Mouse (Mus musculus): ENCODE results near the gene Hic2. TPM values are rescaled to one million over a fixed set of nuclear protein-coding genes. Genes with fewer than 3 reads are reported as not detected.

Hic2 gene
- total and polyA plus RNA-seq, 3 experiments: 5.9 to 9.5 TPM; not detected in 1

DNA sequence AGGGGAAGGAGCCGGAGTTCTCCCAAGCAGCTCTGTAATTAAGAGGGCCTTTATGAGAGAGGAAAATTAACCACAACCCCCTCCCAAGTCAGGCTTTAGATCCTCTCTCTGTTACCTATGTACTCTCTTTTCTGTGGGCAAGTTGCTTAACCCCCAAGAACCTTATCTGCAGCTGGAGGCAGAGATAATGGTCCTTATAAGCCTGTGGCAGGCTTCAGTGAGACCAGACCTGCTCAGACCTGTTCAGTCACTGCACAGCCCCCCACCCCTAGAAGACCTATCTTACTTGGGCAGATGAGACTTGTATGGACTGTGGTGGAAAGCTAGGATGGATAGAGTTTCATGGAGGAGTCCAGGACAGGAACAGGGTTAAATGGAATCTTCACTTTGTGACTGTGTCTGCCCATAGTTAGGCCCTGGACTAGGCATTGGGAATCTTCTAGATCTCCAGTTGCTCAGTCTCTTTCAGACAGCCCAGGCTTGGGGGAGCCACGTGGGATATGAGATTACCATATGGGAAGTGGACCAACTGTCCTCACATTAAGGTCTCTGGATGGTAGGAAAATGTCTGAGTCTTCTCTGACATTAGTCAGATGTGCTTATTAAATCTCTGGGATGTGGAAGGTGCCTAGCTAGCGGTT, 18.8 kb downstream of the Hic2 start:
- Histone ChIP-seq H3K9ac (ENCODE audit: control insufficient read depth, low read depth, low read length, poor library complexity, severe bottlenecking) (peak overlapping the region; percentile 64), H3K27ac (ENCODE audit: control insufficient read depth, low read depth, low read length) (peak overlapping the region; percentile 97), H3K36me3 (ENCODE audit: control insufficient read depth in 1 of 2, insufficient read depth in 2 of 2, low read length in 2 of 2) (peaks cover 0 to 52% of the 10 kb centered on the region in 2 experiments; a peak in 3 of 4 replicates), H3K4me3 (ENCODE audit: control insufficient read depth in 1 of 2, insufficient read depth in 1 of 2, low read depth in 2 of 2, low read length in 2 of 2) (peak overlapping the region; percentile 19 to 29), H3K79me2 (ENCODE audit: control insufficient read depth, insufficient read depth, low read length, poor library complexity) (peaks cover 20% of the 10 kb centered on the region), H3K4me1 (ENCODE audit: control insufficient read depth in 1 of 2, insufficient read depth in 2 of 2, low read length in 2 of 2) (peaks cover 36 to 63% of the 10 kb centered on the region in 2 experiments), H3K9me3 (replicated peaks; ENCODE audit: insufficient read depth, low read length) (no peaks in the 10 kb centered on the region), H3K27me3 (ENCODE audit: control insufficient read depth in 1 of 2, insufficient read depth in 2 of 2, low read length in 2 of 2) (no peaks in the 10 kb centered on the region)
- peak; percentile 91 for DNase-seq (ENCODE audit: low read depth, low spot score)
- TF ChIP-seq KAT2A (conservative IDR thresholded peaks at IDR 0.05; ENCODE audit: low read depth, low read length) (0 out of 2 replicates have a peak, but pooled peaks have one; percentile 34), NRF1 (IDR thresholded peaks at IDR 0.05; ENCODE audit: insufficient read depth, low read depth, low read length, poor library complexity, severe bottlenecking) (no peak), TCF12 (IDR thresholded peaks at IDR 0.05; ENCODE audit: low read depth, low read length) (peak; percentile 99), ELF1 (IDR thresholded peaks at IDR 0.05; ENCODE audit: low read depth, low read length) (peak; percentile 54; the same call in 1 of the 2 replicates), POLR2AphosphoS2 (IDR thresholded peaks at IDR 0.05; ENCODE audit: low read length) (peak; percentile 73), MAZ (IDR thresholded peaks at IDR 0.05; ENCODE audit: low read depth, low read length) (peak; percentile 99), CTCF (IDR thresholded peaks at IDR 0.05 in 2 of 3, conservative IDR thresholded peaks at IDR 0.05 in 1 of 3; ENCODE audit: control insufficient read depth in 1 of 3, insufficient read depth in 1 of 3, low read depth in 2 of 3, low read length in 3 of 3, poor library complexity in 1 of 3, severe bottlenecking in 1 of 3) (no peak), ZC3H11A (IDR thresholded peaks at IDR 0.05; ENCODE audit: low read depth, low read length) (no peak; the same call in 1 of the 2 replicates), EP300 (IDR thresholded peaks at IDR 0.05; ENCODE audit: low read depth in 1 of 2, low read length in 2 of 2) (peak; percentile 99), CHD2 (IDR thresholded peaks at IDR 0.05; ENCODE audit: low read length) (peak; percentile 80), TBP (IDR thresholded peaks at IDR 0.05; ENCODE audit: low read depth, low read length) (peak; percentile 72), ETS1 (IDR thresholded peaks at IDR 0.05; ENCODE audit: low read depth, low read length) (peak; percentile 98), MAFK (IDR thresholded peaks at IDR 0.05; ENCODE audit: borderline replicate concordance, low read depth, low read length) (peak; percentile 85), SMC3 (IDR thresholded peaks at IDR 0.05; ENCODE audit: low read depth, low read length) (no peak), BHLHE40 (IDR thresholded peaks at IDR 0.05; ENCODE audit: borderline replicate concordance, low read depth, low read length) (peak; percentile 82; the same call in 1 of the 2 replicates), USF1 (IDR thresholded peaks at IDR 0.05; ENCODE audit: low read depth, low read length) (peak; percentile 53), USF2 (IDR thresholded peaks at IDR 0.05; ENCODE audit: borderline replicate concordance in 1 of 2, insufficient read depth in 1 of 2, low read depth in 1 of 2, low read length in 2 of 2) (no peak), ZKSCAN1 (IDR thresholded peaks at IDR 0.05; ENCODE audit: low read depth, low read length) (peak; percentile 31; the same call in 1 of the 2 replicates), JUND (IDR thresholded peaks at IDR 0.05; ENCODE audit: low read depth, low read length) (peak; percentile 57; the same call in 1 of the 2 replicates), CHD1 (IDR thresholded peaks at IDR 0.05; ENCODE audit: low read depth, low read length) (0 out of 2 replicates have a peak, but pooled peaks have one; percentile 87), TAL1 (IDR thresholded peaks at IDR 0.05; ENCODE audit: low read length) (peak; percentile 96), E2F4 (IDR thresholded peaks at IDR 0.05; ENCODE audit: borderline replicate concordance, low read depth, low read length) (no peak), GABPA (IDR thresholded peaks at IDR 0.05; ENCODE audit: low read depth, low read length) (no peak), SIN3A (IDR thresholded peaks at IDR 0.05; ENCODE audit: low read length) (peak; percentile 85), MEF2A (IDR thresholded peaks at IDR 0.05; ENCODE audit: extremely low read depth, insufficient replicate concordance, low read depth, low read length, poor library complexity, severe bottlenecking) (no peak), UBTF (IDR thresholded peaks at IDR 0.05; ENCODE audit: borderline replicate concordance, insufficient read depth, low read depth, low read length) (0 out of 2 replicates have a peak, but pooled peaks have one; percentile 48), RAD21 (IDR thresholded peaks at IDR 0.05; ENCODE audit: low read depth, low read length) (no peak), GATA1 (IDR thresholded peaks at IDR 0.05; ENCODE audit: low read depth, low read length) (peak; percentile 100), ZNF384 (IDR thresholded peaks at IDR 0.05; ENCODE audit: low read depth, low read length) (peak; percentile 25; the same call in 1 of the 2 replicates), NELFE (IDR thresholded peaks at IDR 0.05; ENCODE audit: low read depth, low read length) (no peak; the same call in 1 of the 2 replicates), MXI1 (IDR thresholded peaks at IDR 0.05; ENCODE audit: low read depth, low read length) (peak; percentile 65; the same call in 1 of the 2 replicates), MAX (IDR thresholded peaks at IDR 0.05; ENCODE audit: low read length) (peak; percentile 13; the same call in 1 of the 2 replicates), HCFC1 (IDR thresholded peaks at IDR 0.05; ENCODE audit: low read depth, low read length) (peak; percentile 64), MYC (IDR thresholded peaks at IDR 0.05; ENCODE audit: low read depth, low read length) (peak; percentile 79), ZMIZ1 (IDR thresholded peaks at IDR 0.05; ENCODE audit: low read depth, low read length) (peak; percentile 90)
